Mouse (Mus musculus): ENCODE data around the gene Cir1. TPM values are rescaled to one million over a fixed set of nuclear protein-coding genes. Genes with fewer than 3 reads are reported as not detected.

The Cir1 gene
- polyA plus RNA-seq, 1 experiment from 2014 or later, result 18.2 TPM

DNA sequence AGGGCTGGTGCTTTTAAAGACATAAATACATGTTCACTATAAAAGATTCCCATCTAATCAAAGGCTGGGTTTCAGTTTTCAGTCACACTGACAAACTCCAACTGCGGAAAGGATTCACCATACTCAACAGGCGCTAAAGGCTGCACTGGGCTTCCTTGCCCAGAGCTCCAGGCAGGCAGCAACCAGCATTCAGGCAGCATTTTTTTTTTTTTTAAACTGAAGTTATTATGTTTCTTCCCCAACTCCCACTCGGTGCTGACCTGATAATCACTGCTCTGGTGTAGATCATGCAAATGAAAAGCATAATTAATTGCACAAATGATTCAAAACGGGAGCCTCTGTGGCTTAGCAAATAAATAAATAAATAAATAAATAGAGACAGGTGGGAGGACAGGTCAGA, 44.7 kb downstream of the Cir1 start:
- peaks cover 26% of the 10 kb centered on the region for H3K4me1 ChIP-seq (replicated peaks; ENCODE audit: control insufficient read depth, insufficient read depth, low read length)
- no peak overlapping the region for H3K27ac ChIP-seq (ENCODE audit: low read depth, low read length)
- WGBS, result under 1% methylated on average over 4 of the region's 4 CpGs
- H3K27me3 ChIP-seq (ENCODE audit: control insufficient read depth, insufficient read depth, low read length), result peaks cover 84% of the 10 kb centered on the region
- no peaks in the 10 kb centered on the region for H3K36me3 ChIP-seq (ENCODE audit: control insufficient read depth, insufficient read depth, low read length)
- no peak overlapping the region for H3K4me2 ChIP-seq (ENCODE audit: low read depth, low read length, severe bottlenecking)
- H3K4me3 ChIP-seq (ENCODE audit: low read depth, low read length), result no peak overlapping the region
- H3K9me3 ChIP-seq (ENCODE audit: control insufficient read depth, low read length), result no peaks in the 10 kb centered on the region
- ATAC-seq (replicated peaks; ENCODE audit: low FRiP score) (no peak), DNase-seq (ENCODE audit: low spot score) (no peak)
- no peak overlapping the region for H3K9ac ChIP-seq (ENCODE audit: low read length)

DNA sequence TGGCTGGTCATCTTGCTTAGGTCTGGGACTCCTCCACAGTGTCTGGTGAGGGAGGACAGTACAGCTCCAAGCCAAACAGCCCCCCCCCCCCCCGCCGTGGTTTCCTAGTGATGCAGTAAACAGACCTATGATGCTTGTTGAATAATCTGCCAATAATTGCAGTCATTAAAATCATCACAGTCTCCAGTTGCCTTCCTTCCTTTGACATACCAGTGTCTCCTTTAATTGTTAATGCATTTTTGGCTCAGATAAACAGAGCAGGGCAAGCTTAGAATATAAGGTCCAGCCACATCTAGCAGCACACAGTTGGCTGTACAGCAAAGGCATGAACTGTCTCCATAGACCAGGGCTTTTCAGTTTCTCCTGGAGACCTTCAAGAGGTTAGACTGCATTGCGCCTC, 45.3 kb downstream of the Cir1 start:
- WGBS, result 7% methylated on average over 3 of the region's 3 CpGs
- ATAC-seq (replicated peaks; ENCODE audit: low FRiP score) (no peak), DNase-seq (ENCODE audit: low spot score) (no peak)
- Histone ChIP-seq H3K4me2 (ENCODE audit: low read depth, low read length, severe bottlenecking) (no peak overlapping the region), H3K4me3 (ENCODE audit: low read depth, low read length) (no peak overlapping the region), H3K36me3 (ENCODE audit: control insufficient read depth, insufficient read depth, low read length) (no peaks in the 10 kb centered on the region), H3K27me3 (ENCODE audit: control insufficient read depth, insufficient read depth, low read length) (peaks cover 84% of the 10 kb centered on the region), H3K27ac (ENCODE audit: low read depth, low read length) (no peak overlapping the region), H3K9me3 (ENCODE audit: control insufficient read depth, low read length) (no peaks in the 10 kb centered on the region), H3K4me1 (replicated peaks; ENCODE audit: control insufficient read depth, insufficient read depth, low read length) (peaks cover 22% of the 10 kb centered on the region), H3K9ac (ENCODE audit: low read length) (no peak overlapping the region)

DNA sequence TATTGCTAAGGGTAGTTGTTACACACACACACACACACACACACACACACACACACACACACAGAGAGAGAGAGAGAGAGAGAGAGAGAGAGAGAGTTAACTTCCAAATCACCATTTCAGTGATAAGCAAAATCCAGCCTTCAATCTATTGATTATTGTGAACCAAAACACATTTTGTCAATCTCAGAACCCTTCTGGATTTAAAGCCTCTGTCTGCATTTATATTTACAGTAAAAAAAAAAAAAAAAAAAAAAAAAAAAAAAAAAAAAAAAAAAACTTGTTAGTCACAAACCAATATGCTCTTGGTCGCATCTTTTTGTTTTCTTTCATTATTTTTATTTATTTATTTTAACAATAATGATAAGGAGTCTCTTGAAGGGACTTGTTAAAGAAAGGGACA, 45.9 kb downstream of the Cir1 start:
- Histone ChIP-seq H3K9ac (ENCODE audit: low read length) (no peak overlapping the region), H3K9me3 (ENCODE audit: control insufficient read depth, low read length) (no peaks in the 10 kb centered on the region), H3K36me3 (ENCODE audit: control insufficient read depth, insufficient read depth, low read length) (no peaks in the 10 kb centered on the region), H3K27me3 (ENCODE audit: control insufficient read depth, insufficient read depth, low read length) (peaks cover 85% of the 10 kb centered on the region), H3K4me3 (ENCODE audit: low read depth, low read length) (no peak overlapping the region), H3K4me2 (ENCODE audit: low read depth, low read length, severe bottlenecking) (no peak overlapping the region), H3K27ac (ENCODE audit: low read depth, low read length) (no peak overlapping the region), H3K4me1 (replicated peaks; ENCODE audit: control insufficient read depth, insufficient read depth, low read length) (peaks cover 20% of the 10 kb centered on the region)
- no peak for DNase-seq (ENCODE audit: low spot score)
- WGBS, result 59% methylated on average over 1 of the region's 1 CpGs
- no peak for ATAC-seq (replicated peaks; ENCODE audit: low FRiP score)

DNA sequence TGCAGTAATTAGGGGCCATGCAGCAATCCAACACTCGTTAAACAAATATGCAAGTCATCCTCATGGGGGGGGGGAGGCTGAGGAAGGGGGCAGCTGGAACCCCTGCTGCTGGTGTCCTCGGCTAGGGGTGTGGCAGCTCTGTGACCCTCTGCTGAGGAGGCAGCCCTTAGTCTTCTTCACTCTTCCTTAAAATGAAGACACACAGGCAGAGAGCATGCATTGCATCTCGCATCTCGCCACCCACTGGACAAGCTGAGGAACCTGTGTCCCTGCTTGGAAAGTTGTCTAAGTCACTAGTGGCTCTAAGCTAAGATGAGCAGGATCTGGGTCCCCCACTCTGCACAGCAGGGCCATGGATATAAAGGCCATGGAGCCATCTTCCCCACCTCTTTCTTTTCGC, 46.5 kb downstream of the Cir1 start:
- no peaks in the 10 kb centered on the region for H3K9me3 ChIP-seq (ENCODE audit: control insufficient read depth, low read length)
- 3% methylated on average over 5 of the region's 5 CpGs for WGBS
- H3K4me1 ChIP-seq (replicated peaks; ENCODE audit: control insufficient read depth, insufficient read depth, low read length), result peaks cover 14% of the 10 kb centered on the region
- H3K27ac ChIP-seq (ENCODE audit: low read depth, low read length), result no peak overlapping the region
- ATAC-seq (replicated peaks; ENCODE audit: low FRiP score) (no peak), DNase-seq (ENCODE audit: low spot score) (peak; percentile 52)
- peaks cover 79% of the 10 kb centered on the region for H3K27me3 ChIP-seq (ENCODE audit: control insufficient read depth, insufficient read depth, low read length)
- H3K9ac ChIP-seq (ENCODE audit: low read length), result no peak overlapping the region
- H3K4me2 ChIP-seq (ENCODE audit: low read depth, low read length, severe bottlenecking), result no peak overlapping the region
- H3K36me3 ChIP-seq (ENCODE audit: control insufficient read depth, insufficient read depth, low read length), result no peaks in the 10 kb centered on the region
- no peak overlapping the region for H3K4me3 ChIP-seq (ENCODE audit: low read depth, low read length)

DNA sequence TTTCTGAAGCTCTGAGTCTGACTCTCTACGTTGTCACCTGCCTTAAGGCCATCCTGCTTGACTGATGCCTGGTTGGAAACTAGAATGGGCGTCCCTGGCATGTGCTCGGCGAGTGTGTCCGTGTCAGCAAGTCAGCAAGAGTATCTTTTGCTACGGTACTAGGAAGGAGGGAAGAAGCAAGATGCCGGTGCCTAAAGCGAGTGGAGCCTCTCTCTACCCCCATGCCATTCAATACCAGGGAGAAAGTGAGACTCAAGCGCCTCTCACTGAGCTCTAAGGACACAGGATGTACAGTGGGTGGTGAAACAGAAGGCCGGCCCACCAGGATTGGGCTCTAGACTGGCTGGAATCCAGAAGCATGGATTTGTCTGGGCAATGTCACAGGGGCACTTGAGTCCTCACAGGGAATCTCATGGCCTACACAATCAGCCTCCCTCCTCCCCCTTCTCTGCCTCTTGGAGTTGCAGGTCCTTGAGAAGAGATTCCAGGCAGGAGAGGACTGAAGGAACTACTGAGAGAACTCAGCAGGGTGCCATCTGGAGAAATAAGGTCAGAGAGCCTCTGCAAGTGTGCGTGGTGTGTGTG, 47.8 kb downstream of the Cir1 start:
- DNase-seq (ENCODE audit: low spot score) (no peak), ATAC-seq (replicated peaks; ENCODE audit: low FRiP score) (no peak)
- Histone ChIP-seq H3K27me3 (ENCODE audit: control insufficient read depth, insufficient read depth, low read length) (peaks cover 67% of the 10 kb centered on the region), H3K4me2 (ENCODE audit: low read depth, low read length, severe bottlenecking) (peak overlapping the region; percentile 63), H3K9me3 (ENCODE audit: control insufficient read depth, low read length) (no peaks in the 10 kb centered on the region), H3K36me3 (ENCODE audit: control insufficient read depth, insufficient read depth, low read length) (no peaks in the 10 kb centered on the region), H3K4me3 (ENCODE audit: low read depth, low read length) (no peak overlapping the region), H3K9ac (ENCODE audit: low read length) (no peak overlapping the region), H3K27ac (ENCODE audit: low read depth, low read length) (no peak overlapping the region), H3K4me1 (replicated peaks; ENCODE audit: control insufficient read depth, insufficient read depth, low read length) (peaks cover 11% of the 10 kb centered on the region)
- WGBS, result 5% methylated on average over 11 of the region's 11 CpGs

DNA sequence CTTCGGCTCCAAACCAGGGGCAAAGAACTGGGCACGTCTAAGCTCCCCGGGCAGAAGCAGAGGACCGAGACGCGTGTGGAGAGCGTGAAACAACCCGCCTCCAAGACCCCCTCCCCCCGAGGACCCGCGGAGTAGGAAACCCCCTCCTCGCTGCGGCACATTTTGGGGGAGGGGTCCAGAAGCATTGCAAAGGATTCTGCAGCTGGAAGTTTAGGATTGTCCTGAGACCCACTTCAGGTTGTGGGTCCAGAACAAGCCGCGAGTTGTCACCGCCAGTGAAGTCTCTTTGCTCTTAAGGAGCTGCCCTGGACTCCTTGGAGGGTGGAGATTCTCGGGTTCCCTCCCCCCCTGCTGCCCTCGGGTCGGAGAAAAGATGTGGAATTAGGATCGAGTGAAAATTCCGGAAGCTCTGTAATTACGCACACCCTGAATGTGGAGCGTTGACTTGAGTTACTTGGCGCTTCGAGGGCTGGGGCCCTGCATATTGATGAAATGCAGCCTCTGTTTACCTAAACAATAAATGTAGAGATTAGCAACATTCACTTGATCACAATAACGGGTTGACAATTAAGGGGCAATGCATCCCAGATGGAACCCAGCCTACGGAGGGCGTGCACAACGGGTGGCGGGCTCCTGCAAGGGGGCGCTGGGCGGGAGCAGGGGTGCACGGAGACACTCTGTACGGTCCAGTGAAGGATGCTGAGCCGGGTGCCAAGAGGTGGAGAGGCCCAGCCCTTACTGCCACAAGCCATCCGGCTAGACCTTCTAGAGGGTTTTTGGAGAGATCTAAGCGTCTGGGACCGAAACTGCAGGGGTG, 48.5 kb downstream of the Cir1 start:
- Histone ChIP-seq H3K4me1 (replicated peaks; ENCODE audit: control insufficient read depth, insufficient read depth, low read length) (peaks cover 11% of the 10 kb centered on the region), H3K27ac (ENCODE audit: low read depth, low read length) (no peak overlapping the region), H3K4me3 (ENCODE audit: low read depth, low read length) (peak overlapping the region; percentile 30), H3K27me3 (ENCODE audit: control insufficient read depth, insufficient read depth, low read length) (peaks cover 62% of the 10 kb centered on the region), H3K9me3 (ENCODE audit: control insufficient read depth, low read length) (no peaks in the 10 kb centered on the region), H3K4me2 (ENCODE audit: low read depth, low read length, severe bottlenecking) (peak overlapping the region; percentile 63), H3K36me3 (ENCODE audit: control insufficient read depth, insufficient read depth, low read length) (no peaks in the 10 kb centered on the region), H3K9ac (ENCODE audit: low read length) (peak overlapping the region; percentile 33)
- DNase-seq (ENCODE audit: low spot score) (peak; percentile 68), ATAC-seq (replicated peaks; ENCODE audit: low FRiP score) (peak; percentile 51; the same call in 1 of the 2 replicates)
- 1% methylated on average over 38 of the region's 38 CpGs for WGBS

DNA sequence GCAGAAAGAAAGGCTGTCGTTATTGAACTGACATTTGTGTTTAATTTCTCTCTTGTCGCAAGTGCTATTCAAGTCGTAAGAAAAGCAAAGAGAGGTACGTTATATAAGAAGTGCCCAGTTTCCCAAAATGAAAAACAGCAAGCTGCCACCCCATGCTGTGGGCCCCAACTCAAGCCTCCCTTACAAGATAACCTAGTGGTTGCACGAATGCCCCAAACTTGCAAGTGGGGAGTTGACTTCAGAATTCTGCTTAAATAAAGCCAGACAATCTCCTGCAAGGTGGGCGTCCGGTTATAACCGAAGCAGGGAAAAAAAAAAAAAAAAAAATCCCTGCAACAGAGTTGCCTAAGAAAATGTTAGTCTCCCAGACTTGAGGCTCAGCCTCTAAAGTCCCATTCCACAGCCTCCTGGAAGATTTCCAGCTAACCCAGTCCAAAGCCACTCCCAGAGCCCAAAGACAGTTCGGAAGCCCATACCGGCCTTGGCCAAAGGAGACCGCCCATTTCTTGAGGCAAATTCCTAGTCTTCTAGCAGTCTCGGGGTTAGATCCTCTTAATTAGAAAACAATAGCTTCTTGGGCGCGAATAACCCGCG, 49.2 kb downstream of the Cir1 start:
- 1% methylated on average over 16 of the region's 16 CpGs for WGBS
- Histone ChIP-seq H3K9ac (ENCODE audit: low read length) (peak overlapping the region; percentile 33), H3K4me3 (ENCODE audit: low read depth, low read length) (peak overlapping the region; percentile 30), H3K4me1 (replicated peaks; ENCODE audit: control insufficient read depth, insufficient read depth, low read length) (peaks cover 10% of the 10 kb centered on the region), H3K4me2 (ENCODE audit: low read depth, low read length, severe bottlenecking) (peak overlapping the region; percentile 63), H3K9me3 (ENCODE audit: control insufficient read depth, low read length) (no peaks in the 10 kb centered on the region), H3K36me3 (ENCODE audit: control insufficient read depth, insufficient read depth, low read length) (no peaks in the 10 kb centered on the region), H3K27me3 (ENCODE audit: control insufficient read depth, insufficient read depth, low read length) (peaks cover 57% of the 10 kb centered on the region), H3K27ac (ENCODE audit: low read depth, low read length) (no peak overlapping the region)
- DNase-seq (ENCODE audit: low spot score), result no peak
- no peak for ATAC-seq (replicated peaks; ENCODE audit: low FRiP score)

DNA sequence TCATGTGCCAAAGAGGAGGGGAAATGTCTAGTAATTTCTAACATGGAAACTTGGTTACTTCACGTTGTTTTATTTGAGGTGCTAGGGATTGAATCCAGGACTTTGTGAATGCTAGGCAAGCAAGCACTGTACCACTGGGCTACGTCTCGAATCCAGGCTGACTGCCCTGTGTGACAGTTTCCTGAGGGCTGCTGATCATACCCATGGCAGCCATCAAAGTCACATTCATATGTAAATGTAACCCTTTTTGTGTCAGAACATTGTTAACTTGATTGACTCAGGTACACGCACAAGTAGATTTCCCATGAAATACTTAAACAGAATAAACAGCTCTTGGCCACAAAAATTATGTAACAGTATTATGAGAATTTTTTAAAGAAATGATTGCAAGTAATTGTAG, 63.8 kb downstream of the Cir1 start:
- Histone ChIP-seq H3K27me3 (ENCODE audit: control insufficient read depth, insufficient read depth, low read length) (no peaks in the 10 kb centered on the region), H3K27ac (ENCODE audit: low read depth, low read length) (no peak overlapping the region), H3K36me3 (ENCODE audit: control insufficient read depth, insufficient read depth, low read length) (no peaks in the 10 kb centered on the region), H3K4me3 (ENCODE audit: low read depth, low read length) (no peak overlapping the region), H3K9ac (ENCODE audit: low read length) (no peak overlapping the region), H3K9me3 (ENCODE audit: control insufficient read depth, low read length) (no peaks in the 10 kb centered on the region), H3K4me1 (replicated peaks; ENCODE audit: control insufficient read depth, insufficient read depth, low read length) (no peaks in the 10 kb centered on the region), H3K4me2 (ENCODE audit: low read depth, low read length, severe bottlenecking) (no peak overlapping the region)
- DNase-seq (ENCODE audit: low spot score) (no peak), ATAC-seq (replicated peaks; ENCODE audit: low FRiP score) (no peak)
- 62% methylated on average over 4 of the region's 4 CpGs for WGBS
